Mouse (Mus musculus) granulocyte monocyte progenitor cell, adult 5-6 weeks (primary cell): ENCODE measurements at regions not wholly inside any gene's neighbourhood (a gene's known extent, or its start where the extent isn't known, plus 50 kb on each side); places are given as distances from the start of the nearest gene placed in this dataset.
A peak's percentile ranks its signal among the peaks of the same experiment; 100 is the strongest.

Experiments
- ATAC-seq: replicated peaks from 2 replicates; pipeline ENCODE4 v1.8.0; 2016; ENCODE audit warnings: mild to moderate bottlenecking, moderate TSS enrichment, inconsistent platforms; ENCODE audit not compliant: poor library complexity, severe bottlenecking

DNA sequence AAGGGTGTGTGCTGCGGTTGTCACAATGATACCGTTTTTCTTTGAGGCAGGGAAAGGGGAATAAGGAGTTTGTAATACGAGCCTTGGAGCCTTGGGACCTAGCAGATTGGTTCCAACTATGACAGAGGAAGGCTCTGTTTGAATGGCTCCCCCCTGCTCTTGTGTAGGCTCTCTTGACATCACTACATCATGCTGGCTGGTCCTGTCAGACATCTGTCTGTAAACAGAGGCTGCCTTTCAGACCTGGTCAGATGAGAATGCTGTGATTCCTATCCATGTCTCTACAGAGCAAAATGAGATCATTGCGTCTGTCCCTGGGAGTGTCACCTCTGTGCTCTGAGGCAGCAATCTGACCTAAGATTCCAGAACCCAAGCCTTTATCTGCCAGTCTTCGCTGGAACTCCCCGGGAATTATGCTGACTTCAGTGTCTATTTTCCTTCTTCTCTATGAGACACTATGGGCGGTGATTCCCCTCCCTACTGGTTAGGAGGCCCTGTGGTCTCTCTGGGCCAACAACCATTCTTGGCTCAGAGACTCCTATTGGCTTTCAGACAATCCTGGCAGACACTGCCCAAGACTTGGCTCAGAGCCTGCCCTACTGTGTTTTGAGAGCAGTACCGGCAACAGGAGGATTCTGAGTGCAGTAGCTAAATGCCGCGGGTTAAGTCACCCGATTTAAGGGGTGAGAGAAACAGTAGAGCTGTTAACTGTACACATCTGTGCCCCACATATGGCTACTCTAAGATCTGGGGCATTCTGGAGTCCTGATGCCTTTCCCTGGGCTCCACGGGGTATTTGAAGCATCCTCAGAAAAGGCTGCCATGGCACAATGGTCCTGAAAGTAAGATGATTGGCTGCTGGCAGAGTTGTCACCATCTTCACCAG is 94.8 kb upstream of the Nckap5 start:
- ATAC-seq = no peak

DNA sequence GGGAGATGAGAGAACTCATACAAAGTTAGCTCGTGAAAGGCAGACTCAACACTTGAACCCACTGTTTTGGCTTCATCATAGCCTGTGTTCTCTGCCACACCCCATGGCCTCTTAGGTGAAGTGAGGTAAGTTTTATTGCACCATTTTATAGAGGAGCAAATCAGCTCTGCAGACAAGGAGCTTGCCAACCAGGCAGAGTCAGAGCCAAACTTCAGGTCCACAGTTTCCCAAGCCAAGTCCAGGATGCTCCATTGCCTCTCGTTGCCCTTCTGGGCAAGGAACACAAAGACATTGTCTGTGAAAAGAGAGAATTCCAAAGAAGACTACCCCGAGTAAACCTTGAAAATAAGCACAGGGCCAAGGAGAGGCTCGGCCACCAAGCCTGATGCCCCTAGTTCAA is 93.4 kb upstream of the Nckap5 start:
- no peak for ATAC-seq

DNA sequence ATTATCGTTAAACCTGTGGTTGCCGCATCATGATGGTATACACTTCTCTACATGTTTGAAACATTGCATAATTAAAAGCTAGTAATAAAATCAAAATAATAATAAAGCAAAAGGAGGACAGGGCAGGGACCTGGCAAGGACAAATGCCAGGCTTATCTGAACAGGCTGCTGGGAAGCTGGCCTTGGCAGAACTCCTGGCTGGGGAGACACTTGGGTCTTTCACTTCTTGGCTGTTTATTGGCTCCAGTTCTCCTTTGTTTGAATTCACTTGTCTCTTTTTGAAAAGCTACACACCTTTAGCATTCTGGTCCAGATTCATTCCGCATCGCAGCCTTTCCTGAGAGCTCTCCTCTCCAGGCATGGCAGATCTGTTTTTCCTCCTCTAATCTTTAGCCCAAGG is 91.6 kb upstream of the Nckap5 start:
- ATAC-seq = no peak

DNA sequence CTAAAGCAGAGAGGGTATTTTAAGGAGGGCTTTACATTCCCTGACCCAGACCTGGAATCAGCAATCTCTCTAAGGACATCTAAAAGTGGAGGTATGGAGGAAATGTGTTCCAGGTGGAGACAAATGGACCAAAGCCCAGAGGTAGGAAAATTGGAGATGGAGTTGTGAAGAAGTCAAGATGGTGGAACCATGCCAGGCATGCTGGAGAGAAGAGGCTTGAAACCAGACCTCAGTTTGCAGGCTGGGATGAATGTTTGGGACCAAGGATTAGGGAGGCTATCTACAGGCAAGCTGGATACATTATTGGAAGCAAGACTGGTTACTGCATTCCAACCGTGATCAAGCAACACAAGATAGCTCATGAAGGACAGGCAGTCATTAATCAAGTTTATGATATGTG is 88.3 kb upstream of the Nckap5 start:
- no peak for ATAC-seq

DNA sequence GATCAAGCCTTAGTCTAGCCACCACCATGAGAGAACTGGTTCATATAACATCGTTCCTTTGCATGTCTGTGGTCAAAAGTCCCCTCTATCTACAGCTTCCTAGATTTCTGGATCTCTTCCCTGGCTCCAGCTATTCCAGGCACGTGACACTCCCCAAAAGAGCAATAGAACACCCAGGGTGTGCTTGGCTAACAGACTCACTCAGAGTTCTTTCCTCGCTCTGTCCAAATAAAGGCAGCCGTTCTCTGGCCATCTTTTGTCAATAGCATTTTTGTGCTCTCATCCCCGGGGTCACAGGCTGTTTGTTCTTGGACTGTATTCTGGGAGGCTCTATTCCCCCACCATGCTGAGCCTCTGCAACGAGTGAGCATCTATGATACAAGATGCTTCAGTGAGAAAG is 87.3 kb upstream of the Nckap5 start:
- ATAC-seq = no peak

DNA sequence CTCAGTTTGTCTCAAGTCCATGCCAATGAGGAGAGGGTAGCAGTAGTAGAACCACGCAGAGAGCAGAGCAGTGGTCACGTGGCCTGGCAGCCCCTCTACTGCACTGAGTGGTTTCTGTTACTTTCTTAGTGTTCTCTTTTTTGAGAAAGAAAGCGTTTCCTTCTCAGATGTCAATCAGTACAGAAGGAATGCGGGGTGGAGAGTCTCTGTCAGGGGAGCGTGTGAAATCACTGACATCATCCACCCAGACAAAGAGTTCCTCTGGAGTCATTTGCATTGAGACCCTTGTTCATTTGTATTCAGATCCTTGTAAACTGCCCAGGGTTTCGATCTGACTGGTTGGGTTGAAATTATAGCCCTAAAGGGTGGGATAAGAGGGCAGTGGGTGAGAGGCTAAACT is 85.8 kb upstream of the Nckap5 start:
- no peak for ATAC-seq

DNA sequence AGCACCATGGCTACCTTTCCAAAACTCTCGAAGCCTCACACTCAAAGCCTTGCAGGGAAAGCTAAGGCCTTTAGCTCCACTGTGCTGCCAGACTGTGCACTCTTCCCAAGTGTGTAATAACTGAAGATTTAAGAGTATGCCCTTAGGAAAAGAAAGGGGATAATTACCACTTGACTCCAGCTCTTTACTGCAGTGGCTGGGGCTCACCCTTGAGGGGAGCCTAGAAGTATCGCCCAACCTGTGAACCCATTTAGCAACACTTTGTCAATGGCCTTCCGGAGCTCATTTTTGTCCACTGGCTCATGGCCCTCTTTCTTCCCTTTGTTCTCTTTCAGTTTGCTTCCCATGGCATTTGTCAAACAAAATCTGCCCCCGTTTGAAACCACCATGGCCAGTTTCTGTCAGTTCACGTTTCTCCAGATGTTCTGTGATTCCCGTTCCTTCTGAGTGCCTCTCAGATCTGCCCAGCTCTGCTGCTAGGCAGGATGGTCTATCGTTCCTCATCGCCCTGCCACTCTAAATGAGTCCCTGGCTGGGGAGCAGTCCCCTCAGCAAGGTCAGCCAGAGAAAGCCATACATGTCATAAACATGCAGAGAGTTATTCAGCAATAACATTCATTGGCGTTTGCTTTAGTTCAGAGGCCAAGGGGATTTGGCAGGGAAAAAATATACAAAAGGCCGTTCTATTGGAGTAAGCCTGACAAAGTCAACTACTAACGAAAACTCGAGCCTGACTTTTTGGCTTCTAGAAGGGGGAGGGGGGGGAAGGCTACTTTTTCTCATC is 80.9 kb upstream of the Nckap5 start:
- no peak for ATAC-seq

DNA sequence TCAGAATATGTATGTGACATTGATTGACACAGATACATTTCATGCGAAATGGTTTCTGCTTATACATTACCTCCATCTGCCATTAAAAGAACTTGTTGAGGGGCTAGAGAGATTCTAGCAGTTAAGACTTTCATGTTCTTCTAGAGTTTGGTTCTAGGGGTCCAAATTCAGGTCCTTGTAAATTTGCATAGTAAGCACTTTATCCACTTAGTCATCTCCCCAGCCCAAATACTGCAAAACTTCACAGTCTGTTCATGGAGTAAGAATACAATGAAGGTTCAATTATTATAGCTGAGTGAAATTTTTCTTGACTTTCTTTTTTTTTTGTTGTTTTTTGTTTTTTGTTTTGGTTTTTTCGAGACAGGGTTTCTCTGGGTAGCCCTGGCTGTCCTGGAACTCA is 76.8 kb upstream of the Nckap5 start:
- no peak for ATAC-seq

DNA sequence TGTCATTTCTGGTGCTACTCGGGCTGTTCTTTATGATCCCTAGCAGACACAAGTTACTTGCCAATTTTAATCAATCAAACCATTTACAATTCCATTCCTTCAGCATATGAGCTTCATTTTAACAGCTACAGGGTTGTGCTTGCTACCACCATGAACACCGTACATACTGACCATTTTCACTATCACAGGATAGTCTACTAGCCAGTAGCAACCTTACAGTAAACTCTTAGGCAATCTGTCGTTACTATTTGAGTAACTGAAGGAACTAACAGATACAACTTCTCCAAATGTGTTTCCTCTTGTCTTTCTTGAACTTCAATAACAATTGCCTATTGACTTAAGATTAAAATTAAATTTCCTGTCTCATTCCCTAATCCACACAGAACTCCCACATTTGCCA is 67.9 kb upstream of the Nckap5 start:
- ATAC-seq = peak; percentile 61; the same call in 1 of the 2 replicates

DNA sequence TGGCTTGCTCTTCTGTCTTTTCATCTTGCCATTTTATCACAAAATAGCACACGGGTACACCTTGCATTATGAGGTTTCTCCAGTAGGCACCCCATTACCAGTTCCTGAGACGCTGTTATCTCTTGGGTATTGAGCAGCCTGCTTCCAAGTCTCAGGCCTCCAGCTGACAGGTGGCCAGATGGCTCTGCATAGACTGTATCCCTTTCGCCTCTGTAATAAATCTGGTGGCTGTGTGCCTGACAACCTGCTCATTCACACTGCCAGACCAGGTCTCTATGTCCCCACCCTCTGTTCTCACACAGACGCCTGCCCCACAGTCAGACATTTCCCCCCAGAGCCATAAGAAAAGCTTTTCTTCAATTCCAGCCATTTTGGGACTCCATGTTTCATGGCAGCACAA is 66.3 kb upstream of the Nckap5 start:
- no peak for ATAC-seq

DNA sequence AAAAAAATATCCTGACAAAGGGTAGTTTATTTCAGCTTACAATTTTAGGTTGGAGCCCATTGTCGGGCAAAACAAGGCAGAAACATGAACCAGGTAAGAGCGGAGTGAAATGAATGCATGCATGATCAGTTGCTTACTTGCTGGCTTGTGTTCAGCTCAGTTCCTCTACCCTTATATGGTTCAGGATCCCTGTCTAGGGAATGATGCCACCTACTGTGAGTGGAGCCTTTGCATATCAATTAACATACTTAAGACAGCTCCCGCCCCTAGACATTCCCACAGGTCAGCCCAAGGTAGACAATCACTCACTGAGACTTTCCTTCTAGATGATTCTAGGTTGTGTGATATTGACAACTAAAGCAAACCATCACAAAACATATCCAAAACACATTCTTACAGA is 50.2 kb upstream of the Nckap5 start:
- no peak for ATAC-seq
